Mouse (Mus musculus) heart, embryonic 14.5 days (tissue): ENCODE data around the gene Phactr3. TPM values are rescaled to one million over a fixed set of nuclear protein-coding genes. Genes with fewer than 3 reads are reported as not detected.
"Not testable (repeated sequence)": the region's sequence is repeated elsewhere in the genome, so short reads cannot be mapped to it uniquely, and the experiment has no call there.

ENCODE experiments used
- ATAC-seq: fragments of 200-750 bp; cut with Nextera tagmentation; 2 replicates; pipeline ENCODE4 v1.8.0; 2017; ENCODE audit warnings: low read depth, moderate TSS enrichment; ENCODE audit not compliant: insufficient number of reproducible peaks, insufficient read depth, low FRiP score
- H3K27ac ChIP-seq, 2 experiments: fragments of 200-500 bp in 1 of 2; fragments of 300-500 bp in 1 of 2; sonication (generic) in 1 of 2; replicated peaks in 1 of 2; 2 replicates each; pipeline ENCODE4 v1.5.1; 2012 to 2014; ENCODE audit warnings: low read depth in 2 of 2, low read length in 2 of 2, control low read depth in 1 of 2, mild to moderate bottlenecking in 1 of 2, mixed read lengths in 1 of 2; ENCODE audit not compliant: control insufficient read depth in 1 of 2, insufficient read depth in 1 of 2
- H3K27me3 ChIP-seq: fragments of 300-500 bp; sonication (generic); 2 replicates; pipeline ENCODE4 v1.6.1; 2014; ENCODE audit warnings: mild to moderate bottlenecking, low read length, control low read depth; ENCODE audit not compliant: control insufficient read depth, insufficient read depth
- H3K36me3 ChIP-seq: fragments of 300-500 bp; sonication (generic); 2 replicates; pipeline ENCODE4 v1.6.1; 2014; ENCODE audit warnings: mild to moderate bottlenecking, control low read depth, low read length, mixed read lengths; ENCODE audit not compliant: control insufficient read depth, insufficient read depth
- H3K4me1 ChIP-seq, 2 experiments: fragments of 200-500 bp in 1 of 2; fragments of 300-500 bp in 1 of 2; sonication (generic) in 1 of 2; 2 replicates each; pipeline ENCODE4 v1.6.1; 2012 to 2014; ENCODE audit warnings: low read length in 2 of 2, control low read depth in 1 of 2, mixed read lengths in 1 of 2; ENCODE audit not compliant: control insufficient read depth in 2 of 2, insufficient read depth in 2 of 2
- H3K4me2 ChIP-seq: fragments of 300-500 bp; sonication (generic); 2 replicates; pipeline ENCODE4 v1.6.1; 2014; ENCODE audit warnings: mild to moderate bottlenecking, low read length
- H3K4me3 ChIP-seq, 2 experiments: fragments of 200-500 bp in 1 of 2; fragments of 300-500 bp in 1 of 2; sonication (generic) in 1 of 2; 2 replicates each; pipeline ENCODE4 v1.5.1; 2012 to 2014; ENCODE audit warnings: low read length in 2 of 2, mild to moderate bottlenecking in 2 of 2, control low read depth in 1 of 2, low read depth in 1 of 2, moderate library complexity in 1 of 2; ENCODE audit not compliant: control insufficient read depth in 1 of 2, insufficient read depth in 1 of 2
- H3K9ac ChIP-seq: fragments of 300-500 bp; sonication (generic); 2 replicates; pipeline ENCODE4 v1.6.1; 2014; ENCODE audit warnings: mild to moderate bottlenecking, low read length
- H3K9me3 ChIP-seq: fragments of 300-500 bp; sonication (generic); 2 replicates; pipeline ENCODE4 v1.6.1; 2016; ENCODE audit warnings: low read length, control low read depth; ENCODE audit not compliant: control insufficient read depth
- WGBS: fragments of 180-500 bp; shearing (Covaris S2); extraction: QIAGEN DNeasy Blood & Tissue Kit; methylation state at CpG from one replicate; pipeline ENCODE4 v1.1.7; 2014; 5-methylcytosine and 5-hydroxymethylcytosine counted together
- polyA plus RNA-seq: library from polyadenylated mRNA; unstranded; fragments of >200 nt; fragmentation: Nextera tagmentation; extraction: Ambion mirVana; gene quantifications from 2 replicates; pipeline ENCODE4 v1.2.1, GENCODE M21; 2014

The Phactr3 gene
- polyA plus RNA-seq, result 7.7 and 11.1 TPM in 2 replicates

DNA sequence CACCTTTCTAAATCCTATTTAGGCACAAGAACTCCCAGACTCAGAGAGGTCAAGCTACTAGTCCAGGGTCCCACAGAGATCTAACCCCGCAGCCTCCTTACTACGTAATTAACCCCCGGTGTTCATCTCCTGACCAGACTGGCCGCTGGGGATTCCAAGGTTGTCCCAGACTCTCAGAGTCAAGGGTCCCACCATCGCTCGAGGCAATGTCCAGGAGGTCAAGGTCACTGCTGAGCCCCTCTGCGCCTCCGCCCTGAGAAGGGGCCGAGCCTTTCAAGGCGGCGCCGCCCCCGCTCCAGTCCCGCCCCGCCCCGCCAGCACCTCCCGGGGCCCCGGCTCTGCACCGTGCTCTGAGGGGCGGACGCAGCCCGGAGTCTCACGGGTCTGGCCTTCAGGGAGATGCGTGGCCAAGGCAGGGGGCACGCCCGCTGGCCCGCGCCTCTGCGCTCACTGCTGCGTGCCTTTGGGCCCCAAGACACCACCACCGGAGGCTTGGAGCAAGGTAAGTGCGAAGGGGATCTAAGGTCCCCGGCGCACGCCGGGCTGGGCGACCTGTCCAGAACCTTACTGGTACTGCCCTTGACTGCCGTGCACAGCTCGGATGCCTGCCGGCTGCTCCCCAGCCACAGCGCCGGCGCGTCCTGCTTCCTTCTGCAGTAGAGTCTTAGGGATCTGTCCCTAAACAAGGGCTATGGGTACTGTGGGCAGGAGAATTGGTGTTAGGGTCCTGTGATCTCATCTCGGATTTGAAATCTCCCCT lies at the start of gene Phactr3:
Gene Phactr3, plus strand, starts transcription at position 175 of the 760 bp plus-strand sequence.
- Histone ChIP-seq H3K27ac (no peak within 1 kb of the TSS), H3K4me3 (peak within 1 kb of the TSS; percentile 43 to 52), H3K4me2 (peak within 1 kb of the TSS; percentile 94), H3K4me1 (peaks cover 5 to 6% of the 10 kb centered on the region in 2 experiments; a peak in 2 of 4 replicates), H3K27me3 (peaks cover 39% of the 10 kb centered on the region), H3K36me3 (no peaks in the 10 kb centered on the region), H3K9ac (peak within 1 kb of the TSS; percentile 61), H3K9me3 (no peaks in the 10 kb centered on the region)
- ATAC-seq, result no peak
- WGBS, result 2% methylated on average over 45 of the region's 45 CpGs

DNA sequence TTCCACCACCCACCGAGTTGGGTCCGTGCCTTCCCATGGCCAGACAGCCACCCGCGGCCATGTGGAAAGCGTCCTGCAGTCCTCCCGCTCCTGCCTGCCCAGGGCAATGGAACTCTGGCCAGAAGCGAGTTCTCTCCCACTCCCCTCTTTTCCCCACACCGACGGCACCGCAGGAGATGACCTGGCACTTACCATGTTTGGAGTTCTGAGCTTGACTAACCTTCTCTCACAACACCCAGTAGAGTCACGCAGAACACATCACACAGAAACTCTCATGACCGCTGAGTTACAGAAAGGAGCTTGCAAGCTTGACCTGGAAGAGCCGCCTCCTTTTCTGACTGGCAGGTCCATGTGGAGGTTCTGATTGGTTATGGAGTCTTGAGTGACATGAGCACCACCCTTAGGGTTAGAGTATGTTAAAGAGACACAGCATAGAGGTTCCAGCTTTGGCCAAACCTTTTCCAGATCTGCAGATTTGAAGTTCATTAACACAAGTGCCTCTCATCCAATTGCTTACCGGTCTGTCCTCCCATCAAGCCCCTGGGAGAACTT lies 40.5 kb upstream of the Phactr3 start, which contains the start of gene Zfp931:
Gene Zfp931, minus strand, starts transcription at position 311 of the 552 bp plus-strand sequence.
- Histone ChIP-seq H3K4me3 (peak within 1 kb of the TSS; percentile 41 to 60), H3K9ac (peak within 1 kb of the TSS; percentile 56; the same call in 1 of the 2 replicates), H3K4me2 (peak within 1 kb of the TSS; percentile 56)
- H3K9me3 ChIP-seq, H3K36me3 ChIP-seq, H3K4me1 ChIP-seq, ATAC-seq, H3K27me3 ChIP-seq, H3K27ac ChIP-seq: not testable (repeated sequence)
- 0% methylated on average over 5 of the region's 14 CpGs for WGBS

DNA sequence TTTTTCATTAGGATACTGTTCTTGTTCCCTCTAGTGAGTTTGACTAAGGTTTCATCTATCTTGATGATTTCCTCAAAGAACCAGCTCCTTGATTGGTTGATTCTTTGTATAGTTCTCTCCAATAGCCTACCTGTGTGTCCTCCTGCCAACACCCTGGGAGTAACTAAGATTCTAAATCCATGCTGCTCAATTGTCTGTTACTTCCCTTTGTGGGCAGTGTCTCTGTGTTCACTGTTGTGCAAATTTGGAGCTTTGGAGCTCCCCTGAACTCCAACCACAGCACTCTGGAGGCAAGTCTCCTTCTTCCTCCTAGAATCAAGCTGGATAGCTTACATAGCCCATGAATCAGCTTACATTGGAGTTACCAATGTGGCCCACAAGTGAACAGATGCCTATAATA lies 29.2 kb upstream of the Phactr3 start:
- Histone ChIP-seq H3K4me3 (no peak overlapping the region), H3K9ac (no peak overlapping the region), H3K36me3 (no peaks in the 10 kb centered on the region), H3K4me1 (no peaks in the 10 kb centered on the region), H3K9me3 (no peaks in the 10 kb centered on the region), H3K4me2 (no peak overlapping the region), H3K27ac (no peak overlapping the region), H3K27me3 (no peaks in the 10 kb centered on the region)
- no peak for ATAC-seq

DNA sequence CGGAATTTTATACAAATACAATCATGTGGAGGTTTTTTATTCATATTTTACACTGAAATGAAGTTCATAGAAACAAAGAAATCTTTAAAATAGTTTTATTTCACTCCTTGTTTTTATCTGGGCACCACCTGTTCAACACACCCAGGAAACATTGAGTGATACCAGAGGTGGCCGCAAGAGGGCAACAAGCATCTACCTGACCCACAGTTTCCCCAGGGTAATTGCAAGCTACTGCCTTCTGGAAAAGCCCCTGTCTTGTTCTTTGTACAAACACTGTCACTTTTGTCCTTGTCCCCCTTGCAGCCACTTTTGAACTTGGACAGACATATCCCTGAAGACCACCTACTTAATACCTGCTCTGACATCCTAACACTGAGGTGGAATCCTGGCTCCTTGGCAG lies 20.8 kb upstream of the Phactr3 start:
- ATAC-seq, result no peak
- Histone ChIP-seq H3K4me3 (no peak overlapping the region), H3K36me3 (no peaks in the 10 kb centered on the region), H3K27ac (no peak overlapping the region), H3K27me3 (peaks cover 3% of the 10 kb centered on the region; the same call in 1 of the 2 replicates), H3K4me1 (no peaks in the 10 kb centered on the region), H3K9ac (no peak overlapping the region), H3K4me2 (no peak overlapping the region), H3K9me3 (no peaks in the 10 kb centered on the region)
- 5% methylated on average over 2 of the region's 2 CpGs for WGBS

DNA sequence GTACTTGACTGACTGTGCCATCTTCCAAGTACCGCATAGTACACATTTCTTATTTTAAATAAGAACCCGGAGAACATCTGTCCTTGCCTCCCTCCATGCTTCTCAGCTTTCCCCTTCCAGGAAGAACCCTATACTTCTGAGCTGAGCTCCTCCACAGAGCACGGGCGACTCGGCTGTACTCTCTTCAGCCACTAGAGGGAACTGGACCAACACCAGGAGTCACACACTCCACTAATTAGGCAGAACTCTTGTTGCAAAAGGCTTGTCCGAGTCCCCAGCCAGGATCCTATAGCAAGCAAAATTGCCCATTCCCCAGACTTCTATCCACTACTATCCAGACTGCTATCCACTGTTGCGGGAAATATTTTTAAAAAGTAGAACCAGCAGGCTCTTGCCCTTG lies 16.8 kb upstream of the Phactr3 start:
- Histone ChIP-seq H3K4me1 (no peaks in the 10 kb centered on the region), H3K9me3 (no peaks in the 10 kb centered on the region), H3K27me3 (peaks cover 3% of the 10 kb centered on the region; the same call in 1 of the 2 replicates), H3K27ac (no peak overlapping the region), H3K4me3 (no peak overlapping the region), H3K36me3 (no peaks in the 10 kb centered on the region), H3K9ac (no peak overlapping the region), H3K4me2 (no peak overlapping the region)
- ATAC-seq, result no peak; the same call in 1 of the 2 replicates
- WGBS, result 7% methylated on average over 7 of the region's 7 CpGs

DNA sequence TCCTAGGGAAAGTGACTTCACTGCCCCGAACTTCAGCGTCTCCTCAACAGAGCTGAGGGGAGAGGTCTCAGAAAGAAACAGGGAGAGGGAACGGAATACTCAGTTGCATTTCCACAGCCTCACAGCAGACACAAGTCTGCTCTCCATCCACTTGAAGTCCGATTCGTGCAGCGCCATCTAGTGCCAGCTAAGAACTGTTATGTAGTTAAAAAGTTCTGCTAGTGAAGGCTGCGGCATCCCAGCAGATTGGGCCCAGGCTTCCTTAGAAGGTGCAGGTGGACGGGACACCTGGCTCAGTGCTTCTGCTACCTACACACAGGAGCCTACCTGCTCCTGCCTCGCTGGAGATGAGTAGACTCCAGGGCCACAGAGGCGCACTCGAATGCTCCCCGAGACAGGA lies 829 bp upstream of the Phactr3 start:
- Histone ChIP-seq H3K4me1 (peaks cover 5 to 6% of the 10 kb centered on the region in 2 experiments; a peak in 2 of 4 replicates), H3K9me3 (no peaks in the 10 kb centered on the region), H3K27me3 (peaks cover 34% of the 10 kb centered on the region), H3K4me2 (no peak overlapping the region), H3K36me3 (no peaks in the 10 kb centered on the region), H3K27ac (no peak overlapping the region), H3K9ac (no peak overlapping the region), H3K4me3 (no peak overlapping the region)
- ATAC-seq, result no peak
- 19% methylated on average over 12 of the region's 12 CpGs for WGBS

DNA sequence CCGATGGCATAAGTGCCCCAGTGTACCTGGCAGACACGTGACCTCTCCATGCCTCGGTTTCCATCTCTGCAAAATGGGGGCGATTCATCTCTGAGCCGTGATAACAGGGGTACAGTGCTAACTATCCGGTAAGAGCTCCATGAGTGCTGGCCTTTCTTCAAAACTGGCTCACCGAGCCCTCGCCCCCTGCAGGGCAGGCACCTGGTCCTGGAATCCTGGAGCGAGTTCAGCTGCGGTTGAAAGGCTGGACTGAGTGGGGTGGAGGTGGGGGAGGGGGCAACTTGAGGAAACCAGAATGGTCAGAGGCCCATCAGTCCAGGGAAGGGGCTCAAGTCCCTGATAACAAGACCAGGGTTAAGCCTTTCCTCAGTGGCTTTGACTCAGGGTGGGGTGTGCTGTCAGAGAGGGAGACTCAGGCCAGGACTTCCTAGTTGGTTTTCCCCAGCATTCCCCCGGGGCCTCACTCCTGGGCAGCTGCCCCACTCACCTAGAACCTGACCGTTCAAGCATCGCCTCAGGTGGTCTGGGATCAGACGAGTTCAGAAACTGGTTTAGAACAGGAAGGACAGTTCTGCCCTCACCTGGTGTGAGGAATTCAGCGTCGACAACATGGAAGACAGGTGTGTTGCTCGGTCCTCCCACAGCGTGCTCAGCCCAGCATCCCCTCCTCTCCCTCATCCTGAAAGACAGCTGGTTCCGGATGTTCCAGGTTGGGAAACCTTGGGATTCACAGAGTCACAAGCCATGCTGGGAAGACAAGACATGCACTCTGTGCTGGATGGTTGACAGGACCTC lies 983 bp downstream of the Phactr3 start:
- ATAC-seq, result 0 out of 2 replicates have a peak, but pooled peaks have one; percentile 18
- Histone ChIP-seq H3K27me3 (peaks cover 39% of the 10 kb centered on the region), H3K9ac (no peak overlapping the region; the same call in 1 of the 2 replicates), H3K4me2 (peak overlapping the region; percentile 94), H3K4me3 (peak overlapping the region; percentile 43 to 52; a peak in 3 of 4 replicates), H3K9me3 (no peaks in the 10 kb centered on the region), H3K27ac (no peak overlapping the region), H3K36me3 (no peaks in the 10 kb centered on the region), H3K4me1 (peaks cover 5 to 6% of the 10 kb centered on the region in 2 experiments; a peak in 2 of 4 replicates)
- WGBS, result 21% methylated on average over 19 of the region's 19 CpGs
